Mouse (Mus musculus): ENCODE results near the gene Myo15b. TPM values are rescaled to one million over a fixed set of nuclear protein-coding genes. Genes with fewer than 3 reads are reported as not detected.

The Myo15b gene
- polyA plus RNA-seq, 1 experiment, result 1.1 TPM

GRCm38 (mm10) chr11:115900561-115901337, 42.5 kb downstream of the Myo15b start:
- DNase-seq (ENCODE audit: extremely low spot score in 1 of 2, low spot score in 1 of 2), result no peak

GRCm38 (mm10) chr11:115901338-115902161, 43.3 kb downstream of the Myo15b start:
- no peak for DNase-seq (ENCODE audit: extremely low spot score in 1 of 2, low spot score in 1 of 2)

DNA sequence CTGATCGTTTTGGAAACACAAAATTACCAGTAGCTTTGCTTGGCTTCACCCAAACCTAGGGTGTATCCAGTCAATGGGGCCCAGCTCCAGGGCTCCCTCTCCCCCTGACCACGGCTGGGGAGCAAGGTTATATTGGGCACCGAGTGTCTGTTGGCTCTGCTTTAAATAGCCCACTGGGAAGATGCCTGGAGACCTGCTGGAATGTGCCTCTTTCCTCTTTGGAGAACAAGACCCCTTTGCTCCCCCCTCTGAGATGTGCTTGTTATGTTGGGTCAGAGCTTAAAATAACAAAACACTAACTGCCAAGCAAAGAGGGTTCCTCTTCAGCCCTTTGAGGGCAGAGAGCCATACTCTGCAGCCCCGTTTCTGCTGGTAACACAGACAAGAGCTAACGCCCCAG, 44.0 kb downstream of the Myo15b start:
- DNase-seq (ENCODE audit: extremely low spot score in 1 of 2, low spot score in 1 of 2), result no peak

GRCm38 (mm10) chr11:115902831-115903230, 44.6 kb downstream of the Myo15b start:
- no peak for DNase-seq (ENCODE audit: extremely low spot score in 1 of 2, low spot score in 1 of 2)

DNA sequence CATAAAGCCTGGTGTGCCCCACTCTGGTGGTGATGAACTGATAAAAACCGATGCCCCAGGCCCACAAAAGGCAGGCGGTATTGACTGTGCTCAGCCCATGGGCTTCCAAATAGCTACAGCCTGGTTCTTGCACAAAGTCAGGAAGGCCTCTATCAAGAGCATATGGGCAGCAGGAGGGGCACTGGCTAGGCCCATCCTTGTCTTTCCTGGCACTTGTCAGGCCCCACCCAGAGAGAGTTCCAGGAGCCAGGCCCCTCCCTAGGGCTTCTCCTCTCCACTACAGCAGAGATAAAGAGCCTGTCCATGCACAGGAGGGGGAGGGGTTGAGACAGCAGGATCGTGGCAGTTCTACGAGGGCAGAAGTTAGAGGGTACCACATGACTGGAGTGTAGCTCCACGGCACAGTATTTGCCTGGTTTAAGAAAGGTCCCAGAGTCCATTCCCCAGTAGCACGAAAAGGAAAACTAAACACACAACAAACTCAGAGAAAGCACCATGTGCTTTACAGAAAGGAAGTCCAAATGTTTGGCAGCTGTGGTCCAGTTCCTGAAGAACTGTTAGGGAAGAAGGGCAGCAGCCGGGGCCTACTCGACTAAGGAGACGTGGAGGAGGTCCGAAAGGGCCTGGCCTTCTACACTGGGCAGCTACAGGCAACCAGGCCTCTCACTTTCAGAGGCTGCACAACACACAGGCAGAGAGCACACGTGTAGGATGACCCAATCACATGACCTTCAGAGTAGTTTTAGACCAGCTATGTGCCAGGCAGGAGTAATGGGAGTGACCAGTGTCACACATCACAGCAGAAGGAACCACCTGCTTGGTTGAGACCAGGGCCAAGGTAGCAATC, 45.4 kb downstream of the Myo15b start:
- no peak for DNase-seq (ENCODE audit: extremely low spot score in 1 of 2, low spot score in 1 of 2)

DNA sequence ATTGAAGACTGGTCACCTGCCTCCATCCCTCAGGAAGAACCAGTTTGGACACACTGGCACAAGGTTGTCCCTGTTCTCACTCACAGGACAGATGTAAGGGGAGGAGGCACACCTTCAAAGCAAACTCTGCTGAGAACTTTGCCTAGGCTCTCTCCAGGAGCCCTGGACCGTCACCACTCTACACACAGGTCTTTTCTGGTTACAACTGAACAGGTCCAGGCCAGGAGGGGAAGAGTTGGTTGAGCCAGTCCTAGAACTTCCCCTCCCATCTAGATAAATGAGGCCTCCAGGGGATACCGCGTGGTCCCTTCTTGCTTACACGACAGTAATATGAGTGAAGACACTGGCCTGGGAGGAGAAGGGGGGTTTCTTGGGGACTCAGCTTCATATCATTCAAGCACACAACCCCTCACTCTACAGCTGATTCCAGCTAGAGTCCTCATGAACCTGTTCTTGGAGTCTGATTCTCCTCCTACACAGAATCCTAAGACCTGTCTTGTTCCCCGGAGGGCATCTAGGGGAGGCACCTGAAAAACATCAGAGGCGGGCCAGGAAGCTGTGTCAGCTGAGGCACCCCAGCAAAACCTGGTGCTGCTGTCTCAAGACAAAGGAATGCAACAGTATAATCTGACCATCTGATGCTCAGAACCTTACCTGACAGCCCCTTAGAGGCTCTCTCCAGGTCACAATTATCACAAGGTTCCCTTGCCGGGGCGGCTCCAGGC, 46.2 kb downstream of the Myo15b start:
- DNase-seq (ENCODE audit: extremely low spot score in 1 of 2, low spot score in 1 of 2), result no peak

DNA sequence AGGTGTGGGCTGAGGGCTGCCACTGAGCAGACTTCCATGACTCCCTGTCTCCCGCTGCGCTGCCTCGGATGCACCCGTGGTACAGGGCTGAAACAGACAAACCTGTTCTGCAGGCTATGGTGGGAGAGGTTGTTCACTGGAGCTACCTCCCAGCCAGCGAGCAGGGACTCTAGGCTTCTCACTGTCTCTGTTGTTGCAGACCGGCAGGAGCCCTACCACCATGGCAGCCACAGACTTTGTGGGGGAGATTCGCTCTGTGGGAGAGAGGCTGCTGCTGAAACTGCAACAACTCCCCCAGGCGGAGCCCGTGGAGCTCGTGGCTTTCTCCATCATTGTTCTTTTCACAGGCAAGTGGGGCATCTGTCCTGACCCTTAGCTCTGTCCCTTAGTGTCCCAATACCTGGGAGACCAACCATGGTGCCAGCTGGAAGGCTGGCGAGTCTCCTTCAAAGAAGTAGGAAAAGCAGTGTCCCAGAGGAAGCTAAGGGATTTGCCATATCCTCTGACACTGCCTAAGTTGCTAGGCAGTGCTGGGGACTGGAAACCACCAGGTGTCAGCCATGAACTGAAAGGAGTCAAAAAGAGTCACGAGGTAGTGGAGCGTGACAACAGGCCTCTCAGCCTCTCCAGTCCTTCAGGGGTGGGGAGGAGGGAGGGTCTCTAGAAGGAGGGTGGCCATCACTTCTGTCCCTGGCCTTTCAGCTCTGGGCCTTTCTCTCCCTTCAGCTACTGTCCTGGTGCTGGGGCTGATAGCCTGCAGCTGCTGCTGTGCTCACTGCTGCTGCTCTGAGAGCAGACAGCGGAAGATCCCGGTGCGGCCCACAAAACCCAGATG, 47.0 kb downstream of the Myo15b start:
- DNase-seq (ENCODE audit: extremely low spot score in 1 of 2, low spot score in 1 of 2), result peak in 1 of 2 experiments; percentile 44

- DNase-seq (ENCODE audit: extremely low spot score in 1 of 2, low spot score in 1 of 2), result no peak
These were observed 47.9 kb downstream of the Myo15b start for GRCm38 (mm10) chr11:115906116-115906515.

DNA sequence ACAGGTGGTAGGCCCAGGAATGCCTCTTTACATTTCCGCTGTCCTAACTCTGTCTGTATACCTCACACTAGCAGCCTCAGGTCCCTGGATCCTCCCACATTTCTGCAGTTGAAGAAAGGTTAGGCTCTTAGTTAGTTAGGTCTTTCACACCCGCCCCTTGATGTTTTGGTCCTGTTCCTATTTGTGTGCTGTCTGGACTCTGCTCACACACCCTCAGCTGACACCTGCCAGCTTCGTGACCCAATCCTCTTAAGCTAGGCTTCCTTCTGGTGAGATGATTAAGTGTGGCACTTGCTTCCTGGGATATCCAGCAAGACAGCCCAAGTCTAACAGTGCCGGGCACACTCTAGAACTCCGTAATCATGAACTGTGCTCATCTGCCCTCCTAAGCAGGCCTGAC, 48.3 kb downstream of the Myo15b start:
- DNase-seq (ENCODE audit: extremely low spot score in 1 of 2, low spot score in 1 of 2), result no peak

GRCm38 (mm10) chr11:115911134-115911561, 52.9 kb downstream of the Myo15b start:
- DNase-seq (ENCODE audit: extremely low spot score in 1 of 2, low spot score in 1 of 2), result no peak

GRCm38 (mm10) chr11:115911632-115912376, 53.6 kb downstream of the Myo15b start, which contains the start of gene Smim6:
Gene Smim6 (plus strand): TSS chr11:115912017.
- no peak for DNase-seq (ENCODE audit: extremely low spot score in 1 of 2, low spot score in 1 of 2)

GRCm38 (mm10) chr11:115916579-115916978, 58.4 kb downstream of the Myo15b start:
- no peak for DNase-seq (ENCODE audit: extremely low spot score in 1 of 2, low spot score in 1 of 2)

- DNase-seq (ENCODE audit: extremely low spot score in 1 of 2, low spot score in 1 of 2), result no peak
These were observed 60.4 kb downstream of the Myo15b start for GRCm38 (mm10) chr11:115918637-115919036.

DNA sequence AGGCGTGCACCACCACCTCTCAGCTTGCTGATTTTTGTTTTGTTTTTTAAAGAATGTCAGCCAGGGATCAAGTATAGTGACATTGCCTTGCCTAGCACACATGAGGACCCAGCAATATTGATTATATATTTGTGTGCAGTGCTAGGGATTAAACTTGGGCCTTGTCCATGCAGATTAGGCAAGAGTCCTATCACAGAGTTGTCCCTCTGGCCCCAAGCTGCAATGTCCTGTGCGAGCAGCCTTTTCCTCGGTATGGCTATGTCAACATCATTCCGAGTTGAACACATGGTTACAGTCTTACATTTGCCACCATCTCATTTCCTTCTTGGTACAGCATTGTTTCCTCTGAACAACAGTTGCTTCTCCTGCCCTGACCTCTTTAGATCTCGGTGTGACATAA, 60.9 kb downstream of the Myo15b start:
- no peak for DNase-seq (ENCODE audit: extremely low spot score in 1 of 2, low spot score in 1 of 2)

DNA sequence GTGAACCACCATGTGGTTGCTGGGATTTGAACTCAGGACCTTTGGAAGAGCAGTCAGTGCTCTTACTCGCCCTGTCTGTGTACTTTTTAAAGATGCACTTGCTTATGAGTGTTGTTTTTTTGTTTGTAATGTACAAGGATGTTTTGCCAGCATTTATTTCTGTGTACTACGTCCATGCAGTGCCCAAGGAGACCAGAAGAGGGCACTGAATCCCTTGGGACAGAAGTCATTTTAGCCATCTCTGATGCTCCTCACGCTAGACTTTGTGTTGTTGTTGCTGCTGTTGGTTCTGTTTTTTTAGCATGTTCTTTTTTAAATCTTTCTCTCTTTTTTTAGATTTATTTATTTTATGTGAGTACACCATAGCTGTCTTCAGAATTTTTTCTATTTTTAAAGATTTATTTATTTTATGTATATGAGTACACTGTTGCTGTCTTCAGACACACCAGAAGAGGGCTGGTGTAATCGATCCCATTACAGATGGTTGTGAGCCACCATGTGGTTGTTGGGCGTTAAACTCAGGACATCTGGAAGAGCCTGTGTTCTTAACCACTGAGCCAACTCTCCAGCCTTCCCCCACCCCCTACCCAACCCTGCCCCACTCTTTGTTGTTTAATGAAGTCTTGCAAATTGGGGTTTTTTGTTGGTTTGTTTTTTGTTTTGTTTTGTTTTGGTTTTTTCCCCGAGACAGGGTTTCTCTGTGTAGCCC, 62.1 kb downstream of the Myo15b start:
- DNase-seq (ENCODE audit: extremely low spot score in 1 of 2, low spot score in 1 of 2), result peak in 1 of 2 experiments; percentile 64

DNA sequence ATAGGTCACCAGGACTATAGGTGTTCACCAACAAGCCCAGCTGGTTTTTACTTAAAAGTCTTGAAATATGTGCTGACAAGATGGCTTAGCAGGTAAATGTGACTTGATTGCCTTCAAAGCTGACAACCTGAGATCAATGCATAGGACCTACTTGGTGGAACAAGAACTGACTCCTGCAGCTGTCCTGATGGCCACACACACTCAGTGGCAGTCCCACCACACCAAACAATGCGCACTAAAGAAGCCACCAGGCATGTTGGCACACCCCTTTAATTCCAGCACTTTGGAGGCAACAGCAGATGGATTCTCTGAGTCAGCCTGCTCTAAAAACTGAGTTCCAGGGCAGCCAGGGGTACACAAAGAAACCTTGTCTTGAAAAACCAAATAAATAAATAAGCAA, 63.8 kb downstream of the Myo15b start:
- no peak for DNase-seq (ENCODE audit: extremely low spot score in 1 of 2, low spot score in 1 of 2)

- DNase-seq (ENCODE audit: extremely low spot score in 1 of 2, low spot score in 1 of 2), result no peak
These were observed 70.8 kb downstream of the Myo15b start for GRCm38 (mm10) chr11:115929031-115929430.

DNA sequence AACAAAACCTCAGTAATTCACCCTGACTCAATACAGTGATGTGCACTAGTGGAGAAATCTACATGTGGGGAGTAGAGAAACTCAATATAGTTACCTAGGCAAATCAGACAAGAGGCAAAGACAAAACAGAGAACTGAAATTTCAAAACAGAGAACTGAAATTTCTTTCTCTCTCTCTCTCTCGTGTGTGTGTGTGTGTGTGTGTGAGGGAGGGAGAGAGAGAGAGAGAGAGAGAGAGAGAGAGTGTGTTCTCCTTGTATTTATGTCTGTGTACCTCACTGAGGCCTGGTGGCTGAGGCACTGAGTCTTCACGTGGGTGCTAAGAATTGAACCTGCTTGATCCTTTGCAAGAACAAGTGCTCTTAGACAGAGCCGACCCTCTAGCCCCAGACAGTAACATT, 71.6 kb downstream of the Myo15b start:
- DNase-seq (ENCODE audit: extremely low spot score in 1 of 2, low spot score in 1 of 2), result no peak
